Mouse (Mus musculus) megakaryocyte, adult 5-6 weeks (primary cell): ENCODE results near the gene Rab11fip2. TPM values are rescaled to one million over a fixed set of nuclear protein-coding genes. Genes with fewer than 3 reads are reported as not detected.

Experiments
- ATAC-seq: 2 replicates; pipeline ENCODE4 v1.8.0; 2016; ENCODE audit warnings: mild to moderate bottlenecking, inconsistent platforms; ENCODE audit not compliant: poor library complexity, severe bottlenecking
- total RNA-seq, 2 experiments: library from RNA; stranded (forward) in 1 of 2; stranded (reverse) in 1 of 2; fragments of 153-499, 151-499 nt in 1 of 2; fragments of 221-1000, 200-1000 nt in 1 of 2; gene quantifications; 2 replicates each; pipeline versions ENCODE4 v1.2.3 to v1.2.4; 2015 to 2017

Rab11fip2 gene
- total RNA-seq (2015), result 5.1 and 6.6 TPM in 2 replicates
- total RNA-seq (2017), result 9.5 and 9.6 TPM in 2 replicates

- peak; percentile 92 for ATAC-seq
Observed at GRCm38 (mm10) chr19:59943322-59943871, at the start of gene Rab11fip2. Gene Rab11fip2, minus strand, starts transcription at chr19:59943654.

- no peak for ATAC-seq
Observed at GRCm38 (mm10) chr19:59981588-59981987, 38.1 kb upstream of the Rab11fip2 start.

GRCm38 (mm10) chr19:59954936-59955335, 11.5 kb upstream of the Rab11fip2 start:
- ATAC-seq, result no peak

- no peak for ATAC-seq
Observed at GRCm38 (mm10) chr19:59949731-59950130, 6.3 kb upstream of the Rab11fip2 start.

- 0 out of 2 replicates have a peak, but pooled peaks have one; percentile 1 for ATAC-seq
Observed at GRCm38 (mm10) chr19:59942716-59943321, 635 bp downstream of the Rab11fip2 start.

- no peak for ATAC-seq
Observed at GRCm38 (mm10) chr19:59939711-59940110, 3.7 kb downstream of the Rab11fip2 start.

- no peak for ATAC-seq
Observed at GRCm38 (mm10) chr19:59932085-59932484, 11.4 kb downstream of the Rab11fip2 start.

- no peak for ATAC-seq
Observed at GRCm38 (mm10) chr19:59928672-59929071, 14.8 kb downstream of the Rab11fip2 start.

- no peak for ATAC-seq
Observed at GRCm38 (mm10) chr19:59926125-59926524, 17.3 kb downstream of the Rab11fip2 start.

GRCm38 (mm10) chr19:59920846-59921245, 22.6 kb downstream of the Rab11fip2 start:
- no peak for ATAC-seq

- ATAC-seq, result peak; percentile 60
Observed at GRCm38 (mm10) chr19:59917901-59918613, 25.4 kb downstream of the Rab11fip2 start.

GRCm38 (mm10) chr19:59911554-59911953, 31.9 kb downstream of the Rab11fip2 start:
- ATAC-seq, result no peak

- no peak for ATAC-seq
Observed at GRCm38 (mm10) chr19:59905296-59906081, 38.0 kb downstream of the Rab11fip2 start.

- ATAC-seq, result no peak
Observed at GRCm38 (mm10) chr19:59899965-59900364, 43.5 kb downstream of the Rab11fip2 start.

GRCm38 (mm10) chr19:59898301-59898700, 45.2 kb downstream of the Rab11fip2 start:
- ATAC-seq, result no peak

- ATAC-seq, result no peak
Observed at GRCm38 (mm10) chr19:59889383-59889782, 54.1 kb downstream of the Rab11fip2 start.

- no peak for ATAC-seq
Observed at GRCm38 (mm10) chr19:59888846-59889245, 54.6 kb downstream of the Rab11fip2 start.

GRCm38 (mm10) chr19:59887866-59888265, 55.6 kb downstream of the Rab11fip2 start:
- no peak for ATAC-seq

- no peak for ATAC-seq
Observed at GRCm38 (mm10) chr19:59885301-59885700, 58.2 kb downstream of the Rab11fip2 start.

- ATAC-seq, result no peak
Observed at GRCm38 (mm10) chr19:59877238-59877637, 66.2 kb downstream of the Rab11fip2 start.

GRCm38 (mm10) chr19:59866666-59867065, 76.8 kb downstream of the Rab11fip2 start:
- no peak for ATAC-seq
